Mouse (Mus musculus) ES-CJ7 (cell line): ENCODE data around the gene Cxcr6.
A peak's percentile ranks its signal among the peaks of the same experiment; 100 is the strongest.

ENCODE experiments used
- DNase-seq: peaks from one replicate; pipeline ENCODE4 v3.0.0; 2011; ENCODE audit warnings: low read depth, low spot score

The Cxcr6 gene

GRCm38 (mm10) chr9:123818601-123819000, 12.3 kb downstream of the Cxcr6 start:
- no peak for DNase-seq

DNA sequence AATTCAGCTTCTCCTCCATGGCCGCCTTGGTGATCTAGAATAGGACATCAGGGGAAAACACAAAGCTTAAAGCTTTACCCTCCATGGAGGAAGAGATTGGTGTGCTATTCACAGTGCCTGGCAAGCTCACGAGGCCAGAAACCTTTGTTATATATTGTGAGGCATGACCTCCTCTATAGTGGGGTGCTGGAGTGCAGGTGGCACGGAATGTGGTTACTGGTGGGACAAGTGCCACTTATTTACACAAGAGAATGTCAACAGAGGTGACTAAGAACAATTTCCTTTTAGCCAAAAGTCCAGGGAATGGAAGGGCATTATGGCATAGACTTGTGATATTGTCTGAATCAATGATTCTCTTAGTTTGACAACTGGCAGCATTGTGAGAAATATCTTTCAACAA, 20.4 kb downstream of the Cxcr6 start:
- DNase-seq: no peak

DNA sequence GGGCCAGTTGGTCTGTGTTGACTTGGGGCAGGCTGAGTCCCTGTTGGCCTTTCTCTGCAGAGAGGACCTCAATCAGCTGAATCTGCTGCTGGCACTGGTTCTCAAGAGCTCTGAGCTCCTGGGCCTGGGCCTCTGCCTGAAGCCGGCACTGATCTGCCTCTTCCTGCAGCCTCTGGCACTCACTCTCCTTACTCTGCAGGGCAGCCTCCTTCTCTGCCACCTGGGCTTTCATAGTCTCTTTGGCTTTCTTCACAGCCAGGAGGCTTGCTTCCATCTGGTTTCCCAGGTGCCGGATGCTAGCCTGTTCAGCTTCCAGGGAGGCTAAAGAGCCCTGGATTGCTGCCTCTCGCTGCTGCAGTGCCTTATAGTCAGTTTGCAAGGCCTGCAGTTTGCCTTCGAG, 22.6 kb downstream of the Cxcr6 start:
- no peak for DNase-seq

- DNase-seq: no peak
These were observed 29.6 kb downstream of the Cxcr6 start for GRCm38 (mm10) chr9:123835851-123836250.

GRCm38 (mm10) chr9:123840243-123840642, 34.0 kb downstream of the Cxcr6 start:
- DNase-seq: no peak

DNA sequence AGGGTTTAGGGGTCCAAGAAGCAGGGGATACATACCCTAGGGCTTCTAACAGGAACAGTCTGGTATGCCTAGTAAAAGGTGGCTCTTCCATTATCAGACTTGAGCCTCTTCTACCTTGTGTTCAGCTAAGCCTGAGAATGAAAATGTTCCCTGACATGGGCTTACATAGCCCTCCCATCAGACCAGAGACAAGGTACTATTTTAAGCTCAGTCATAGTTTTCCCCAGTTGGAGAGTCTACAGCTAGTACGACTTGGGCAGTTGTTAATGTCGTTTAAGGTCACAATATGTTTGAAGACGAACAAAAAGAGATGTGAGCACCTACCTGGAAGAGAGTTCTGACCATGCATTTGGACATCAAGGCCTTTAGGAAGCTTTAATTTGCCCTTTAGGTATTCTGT, 38.2 kb downstream of the Cxcr6 start:
- DNase-seq: no peak

- no peak for DNase-seq
These were observed 38.8 kb downstream of the Cxcr6 start for GRCm38 (mm10) chr9:123845120-123845519.

DNA sequence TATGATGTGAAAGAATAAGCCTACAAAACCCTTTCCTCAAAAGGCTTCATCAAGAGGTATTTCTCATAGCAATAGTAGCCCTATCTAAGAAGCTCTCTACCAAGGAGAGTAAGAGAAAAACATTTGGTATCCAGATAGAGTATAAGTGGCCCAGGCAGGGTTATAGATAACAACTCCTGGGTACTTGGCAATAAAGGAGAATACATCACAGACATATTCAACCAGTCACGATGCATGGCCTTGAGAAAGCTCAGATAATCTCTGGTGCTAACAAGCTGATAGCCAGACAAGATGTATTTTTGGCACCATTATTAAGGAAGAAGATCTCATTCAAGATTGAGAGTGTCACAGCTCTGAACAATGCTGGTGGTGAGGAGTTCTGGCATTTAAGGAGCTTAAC, 40.2 kb downstream of the Cxcr6 start:
- DNase-seq: no peak

DNA sequence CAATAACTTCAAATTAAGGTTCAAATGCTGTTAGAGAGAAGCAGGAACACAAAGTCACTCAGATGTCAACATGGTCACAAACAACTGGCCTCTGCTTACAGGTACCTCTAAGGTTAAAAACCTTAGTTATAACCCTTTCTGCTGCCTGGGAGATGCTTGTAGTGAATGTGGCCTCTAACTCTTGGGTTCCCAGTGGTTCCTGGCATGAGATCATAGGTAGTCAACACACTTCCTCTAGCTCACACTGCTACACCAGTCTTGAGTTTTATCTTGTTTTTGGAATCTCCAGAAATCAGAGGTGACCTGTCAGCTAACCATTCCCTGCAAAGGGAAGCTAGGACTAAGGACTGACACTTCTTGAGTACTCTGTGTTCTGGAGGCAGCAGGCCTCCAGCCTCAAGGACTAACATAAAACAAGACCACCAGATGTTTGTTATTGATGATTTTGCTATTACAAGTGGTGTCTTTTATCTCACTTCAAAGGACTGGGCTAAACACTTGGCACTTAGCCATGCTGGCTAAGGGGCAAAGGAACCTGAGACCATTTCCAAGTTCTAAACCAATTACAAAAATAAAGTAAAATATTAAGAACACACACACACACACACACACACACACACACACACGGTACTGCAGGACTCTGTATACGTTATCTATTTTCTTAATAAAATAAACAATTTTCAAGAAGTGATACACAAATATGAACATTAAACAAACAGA, 43.9 kb downstream of the Cxcr6 start:
- no peak for DNase-seq

DNA sequence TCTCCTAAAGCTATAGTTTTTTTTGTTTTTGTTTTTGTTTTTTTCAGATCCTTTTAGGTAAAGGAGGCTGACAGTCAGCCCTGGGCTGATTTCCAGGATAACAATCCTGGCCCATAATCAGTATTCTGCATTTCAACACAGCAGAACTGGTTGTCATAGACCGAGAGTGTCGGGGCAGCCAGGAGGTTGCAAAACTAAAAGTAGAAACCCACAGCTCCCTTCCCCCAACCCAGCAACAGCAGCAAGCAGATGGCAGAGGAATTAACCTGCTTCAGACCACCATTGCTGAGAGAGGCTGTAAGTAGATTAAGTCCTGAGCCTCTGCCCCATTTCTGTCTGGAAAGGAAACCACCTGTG, 44.4 kb downstream of the Cxcr6 start:
- no peak for DNase-seq

DNA sequence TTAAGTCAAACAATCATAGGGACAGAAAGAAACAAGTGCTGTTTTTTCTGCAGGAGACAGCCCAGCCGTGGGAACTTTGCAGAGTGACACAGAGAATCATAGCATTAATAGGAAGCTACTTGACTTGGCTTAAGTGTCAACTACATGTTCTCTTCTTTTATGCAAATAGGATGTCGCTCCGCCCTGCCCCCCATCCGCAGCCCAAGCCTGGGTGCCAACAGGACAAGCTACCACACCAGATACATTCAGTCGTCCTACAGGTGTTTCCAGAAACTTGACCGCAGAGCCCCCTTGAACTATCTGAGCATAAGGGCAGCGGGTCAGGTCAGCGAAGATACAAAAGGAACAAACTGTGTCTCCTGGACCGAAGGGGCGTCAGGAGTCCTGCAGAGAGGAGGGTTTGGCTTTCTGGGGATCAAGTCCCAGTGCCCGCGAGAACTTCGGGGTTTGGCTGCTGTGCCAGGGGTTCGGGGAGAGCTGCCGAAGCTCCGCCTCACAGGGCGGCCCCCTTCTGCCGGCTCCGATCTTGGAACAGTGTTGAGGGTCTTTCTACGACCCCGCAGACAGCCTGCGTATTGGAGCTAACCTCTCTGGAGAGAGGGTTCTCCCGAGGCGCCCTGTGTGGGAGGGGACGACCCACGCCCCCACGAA, 44.9 kb downstream of the Cxcr6 start:
- DNase-seq: peak; percentile 58

DNA sequence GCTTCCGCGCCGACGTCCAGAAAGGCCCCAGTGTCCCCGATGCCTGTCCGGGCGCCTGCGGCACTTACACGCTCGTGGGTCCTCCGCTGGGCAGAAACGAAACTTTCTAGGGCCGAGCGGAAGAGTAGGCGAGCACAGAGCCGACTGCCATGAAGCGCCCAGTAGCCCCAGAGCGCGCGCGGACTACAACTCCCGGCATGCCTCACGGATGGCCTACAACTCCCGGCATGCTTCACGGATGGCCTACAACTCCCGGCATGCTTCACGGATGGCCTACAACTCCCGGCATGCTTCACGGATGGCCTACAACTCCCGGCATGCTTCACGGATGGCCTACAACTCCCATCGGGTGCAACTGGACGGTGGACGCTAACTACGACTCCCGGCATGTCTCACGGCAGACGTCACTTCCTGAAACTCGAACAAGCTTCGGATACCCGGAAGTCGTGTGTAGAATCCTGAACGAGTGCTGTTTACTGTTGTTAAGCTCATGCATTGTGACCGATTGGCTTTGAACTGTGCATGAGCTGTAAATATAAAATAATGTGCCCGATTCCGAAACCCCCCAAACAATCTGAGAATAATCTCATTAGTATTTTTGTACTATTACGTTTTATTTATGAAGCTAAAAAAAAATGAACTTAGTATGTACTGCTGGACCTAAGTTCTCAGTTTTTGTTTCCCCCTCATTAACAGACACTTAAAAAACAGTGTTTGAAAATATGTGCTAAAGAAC, 45.6 kb downstream of the Cxcr6 start, which contains the start of gene Fyco1:
Gene Fyco1, minus strand, starts transcription at position 187 of the 736 bp plus-strand sequence.
- DNase-seq: peak; percentile 98

DNA sequence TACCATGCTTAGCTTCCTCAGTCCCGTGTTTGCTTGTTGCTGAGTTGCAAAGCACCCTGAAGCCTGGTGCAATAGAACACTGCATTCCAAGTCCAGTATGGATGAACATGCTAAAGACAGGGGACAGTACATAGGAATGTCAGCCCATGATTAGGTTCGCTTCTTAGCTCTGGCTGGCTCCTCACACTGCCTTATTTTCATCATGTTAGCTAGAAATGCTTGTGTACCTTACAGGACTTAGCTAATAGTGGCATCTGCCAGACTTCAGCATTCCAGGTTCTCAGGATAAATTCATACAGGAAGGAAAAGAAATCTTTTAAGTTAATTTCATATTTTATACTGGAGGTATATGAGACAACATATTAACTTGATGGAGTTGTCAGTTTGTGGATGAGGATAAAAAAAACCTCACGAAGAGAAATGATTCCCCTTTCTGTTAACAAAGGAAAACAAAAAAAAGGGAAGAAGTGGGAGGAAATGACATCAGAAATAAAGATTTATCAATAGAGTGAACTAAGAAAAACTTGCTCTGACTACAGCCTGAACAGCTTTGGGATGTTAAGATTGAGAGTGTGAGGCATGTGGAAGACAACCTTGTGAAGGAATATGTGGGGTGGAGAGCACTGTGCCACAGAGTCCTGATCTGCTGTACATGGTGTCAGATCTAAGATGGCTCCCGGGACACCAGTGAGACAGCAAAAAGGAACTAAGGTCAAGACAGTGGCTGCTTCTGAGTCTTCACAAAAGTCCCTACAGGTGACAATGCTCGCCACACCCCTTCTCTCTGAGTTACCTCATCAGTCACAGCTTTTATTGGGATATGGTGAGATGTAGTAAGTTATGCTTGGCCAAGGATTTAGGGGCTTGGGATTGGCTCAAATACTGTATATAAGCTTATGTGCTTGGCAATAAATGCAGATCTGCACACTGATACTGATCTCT, 46.4 kb downstream of the Cxcr6 start:
- peak; percentile 6 for DNase-seq

- DNase-seq: no peak
These were observed 50.6 kb downstream of the Cxcr6 start for GRCm38 (mm10) chr9:123856836-123857235.
